Mouse (Mus musculus): ENCODE measurements around the gene Thsd4.

Gene Thsd4

GRCm38 (mm10) chr9:60384751-60385150 lies 137.1 kb downstream of the Thsd4 start:
- no peak for ATAC-seq (ENCODE audit: insufficient number of reproducible peaks, low FRiP score, low TSS enrichment)

- ATAC-seq (ENCODE audit: insufficient number of reproducible peaks, low FRiP score, low TSS enrichment), result no peak
These were observed 138.9 kb downstream of the Thsd4 start for GRCm38 (mm10) chr9:60382941-60383340.

- ATAC-seq (ENCODE audit: insufficient number of reproducible peaks, low FRiP score, low TSS enrichment), result no peak
These were observed 139.3 kb downstream of the Thsd4 start for GRCm38 (mm10) chr9:60382526-60382925.

GRCm38 (mm10) chr9:60381010-60381409 lies 140.8 kb downstream of the Thsd4 start:
- no peak for ATAC-seq (ENCODE audit: insufficient number of reproducible peaks, low FRiP score, low TSS enrichment)

- ATAC-seq (ENCODE audit: insufficient number of reproducible peaks, low FRiP score, low TSS enrichment), result no peak
These were observed 141.3 kb downstream of the Thsd4 start for GRCm38 (mm10) chr9:60380550-60380949.

GRCm38 (mm10) chr9:60378235-60378634 lies 143.6 kb downstream of the Thsd4 start:
- ATAC-seq (ENCODE audit: insufficient number of reproducible peaks, low FRiP score, low TSS enrichment), result no peak

- no peak for ATAC-seq (ENCODE audit: insufficient number of reproducible peaks, low FRiP score, low TSS enrichment)
These were observed 148.6 kb downstream of the Thsd4 start for GRCm38 (mm10) chr9:60373161-60373737.

- no peak for ATAC-seq (ENCODE audit: insufficient number of reproducible peaks, low FRiP score, low TSS enrichment)
These were observed 153.3 kb downstream of the Thsd4 start for GRCm38 (mm10) chr9:60368516-60368915.

- ATAC-seq (ENCODE audit: insufficient number of reproducible peaks, low FRiP score, low TSS enrichment), result no peak
These were observed 154.1 kb downstream of the Thsd4 start for GRCm38 (mm10) chr9:60367617-60368305.

- ATAC-seq (ENCODE audit: insufficient number of reproducible peaks, low FRiP score, low TSS enrichment), result no peak
These were observed 157.6 kb downstream of the Thsd4 start for GRCm38 (mm10) chr9:60364166-60364781.

GRCm38 (mm10) chr9:60352351-60352750 lies 169.5 kb downstream of the Thsd4 start:
- ATAC-seq (ENCODE audit: insufficient number of reproducible peaks, low FRiP score, low TSS enrichment), result no peak

- no peak for ATAC-seq (ENCODE audit: insufficient number of reproducible peaks, low FRiP score, low TSS enrichment)
These were observed 170.7 kb downstream of the Thsd4 start for GRCm38 (mm10) chr9:60351153-60351552.

GRCm38 (mm10) chr9:60336147-60336546 lies 185.7 kb downstream of the Thsd4 start:
- no peak for ATAC-seq (ENCODE audit: insufficient number of reproducible peaks, low FRiP score, low TSS enrichment)

GRCm38 (mm10) chr9:60335455-60335854 lies 186.4 kb downstream of the Thsd4 start:
- ATAC-seq (ENCODE audit: insufficient number of reproducible peaks, low FRiP score, low TSS enrichment), result no peak

GRCm38 (mm10) chr9:60329911-60330310 lies 191.9 kb downstream of the Thsd4 start:
- no peak for ATAC-seq (ENCODE audit: insufficient number of reproducible peaks, low FRiP score, low TSS enrichment)

- no peak for ATAC-seq (ENCODE audit: insufficient number of reproducible peaks, low FRiP score, low TSS enrichment)
These were observed 197.1 kb downstream of the Thsd4 start for GRCm38 (mm10) chr9:60324716-60325115.

GRCm38 (mm10) chr9:60323435-60323834 lies 198.4 kb downstream of the Thsd4 start:
- no peak for ATAC-seq (ENCODE audit: insufficient number of reproducible peaks, low FRiP score, low TSS enrichment)

- no peak for ATAC-seq (ENCODE audit: insufficient number of reproducible peaks, low FRiP score, low TSS enrichment)
These were observed 204.6 kb downstream of the Thsd4 start for GRCm38 (mm10) chr9:60317291-60317690.

GRCm38 (mm10) chr9:60316510-60316909 lies 205.3 kb downstream of the Thsd4 start:
- ATAC-seq (ENCODE audit: insufficient number of reproducible peaks, low FRiP score, low TSS enrichment), result no peak

- ATAC-seq (ENCODE audit: insufficient number of reproducible peaks, low FRiP score, low TSS enrichment), result no peak
These were observed 206.3 kb downstream of the Thsd4 start for GRCm38 (mm10) chr9:60315533-60315932.

GRCm38 (mm10) chr9:60313661-60314060 lies 208.2 kb downstream of the Thsd4 start:
- no peak for ATAC-seq (ENCODE audit: insufficient number of reproducible peaks, low FRiP score, low TSS enrichment)

- no peak for ATAC-seq (ENCODE audit: insufficient number of reproducible peaks, low FRiP score, low TSS enrichment)
These were observed 209.2 kb downstream of the Thsd4 start for GRCm38 (mm10) chr9:60312670-60313069.
